Mouse (Mus musculus) liver, postnatal 0 days (tissue): ENCODE data around the gene Fam102a. TPM values are rescaled to one million over a fixed set of nuclear protein-coding genes. Genes with fewer than 3 reads are reported as not detected.

Experiments
- ATAC-seq: fragments of 200-750 bp; cut with Nextera tagmentation; 2 replicates; pipeline ENCODE4 v1.8.0; 2017; ENCODE audit warnings: mild to moderate bottlenecking, moderate library complexity
- DNase-seq: peaks from one replicate; pipeline ENCODE4 v3.0.0-alpha.2; 2016
- H3K27ac ChIP-seq: fragments of 300-500 bp; sonication (generic); 2 replicates; pipeline ENCODE4 v1.5.1; 2014; ENCODE audit warnings: antibody characterized with exemption, moderate library complexity, mild to moderate bottlenecking, low read depth
- H3K27me3 ChIP-seq: fragments of 300-500 bp; sonication (generic); 2 replicates; pipeline ENCODE4 v1.6.1; 2014; ENCODE audit warnings: low read length, control low read depth, mixed read lengths; ENCODE audit not compliant: insufficient read depth
- H3K36me3 ChIP-seq: fragments of 300-500 bp; sonication (generic); replicated peaks from 2 replicates; pipeline ENCODE4 v1.6.1; 2014; ENCODE audit warnings: mild to moderate bottlenecking, control low read depth, low read length, moderate library complexity, mixed read lengths; ENCODE audit not compliant: insufficient read depth
- H3K4me1 ChIP-seq: fragments of 300-500 bp; sonication (generic); 2 replicates; pipeline ENCODE4 v1.6.1; 2014; ENCODE audit warnings: antibody characterized with exemption, mild to moderate bottlenecking, control low read depth; ENCODE audit not compliant: insufficient read depth
- H3K4me2 ChIP-seq: fragments of 300-500 bp; sonication (generic); 2 replicates; pipeline ENCODE4 v1.6.1; 2014; ENCODE audit warnings: low read depth, mild to moderate bottlenecking, low read length, moderate library complexity, mixed read lengths
- H3K4me3 ChIP-seq: fragments of 300-500 bp; sonication (generic); 2 replicates; pipeline ENCODE4 v1.5.1; 2014; ENCODE audit warnings: low read depth, low read length
- H3K9ac ChIP-seq: fragments of 300-500 bp; sonication (generic); replicated peaks from 2 replicates; pipeline ENCODE4 v1.6.1; 2014; ENCODE audit warnings: mild to moderate bottlenecking, moderate library complexity
- H3K9me3 ChIP-seq: fragments of 300-500 bp; sonication (generic); 2 replicates; pipeline ENCODE4 v1.6.1; 2016; ENCODE audit warnings: mild to moderate bottlenecking, control low read depth, low read length, mixed read lengths
- CTCF ChIP-seq: sonication (generic); IDR thresholded peaks from 2 replicates; pipeline ENCODE4 v1.5.1; 2016; ENCODE audit warnings: antibody characterized with exemption, low read depth
- EP300 ChIP-seq: IDR thresholded peaks from 2 replicates; pipeline ENCODE4 v1.6.1; 2016; ENCODE audit warnings: antibody characterized with exemption, low read depth, mild to moderate bottlenecking
- WGBS: fragments of 180-500 bp; shearing (Covaris S2); extraction: QIAGEN DNeasy Blood & Tissue Kit; methylation state at CpG from one replicate; pipeline ENCODE4 v1.1.7; 2014; ENCODE audit not compliant: insufficient replicate concordance; 5-methylcytosine and 5-hydroxymethylcytosine counted together
- polyA plus RNA-seq: library from polyadenylated mRNA; unstranded; fragments of >200 nt; fragmentation: Nextera tagmentation; extraction: Ambion mirVana; gene quantifications from 2 replicates; pipeline ENCODE4 v1.2.1, GENCODE M21; 2015

Gene Fam102a
- polyA plus RNA-seq, 1 experiment from 2014 or later, result 4.8 TPM

DNA sequence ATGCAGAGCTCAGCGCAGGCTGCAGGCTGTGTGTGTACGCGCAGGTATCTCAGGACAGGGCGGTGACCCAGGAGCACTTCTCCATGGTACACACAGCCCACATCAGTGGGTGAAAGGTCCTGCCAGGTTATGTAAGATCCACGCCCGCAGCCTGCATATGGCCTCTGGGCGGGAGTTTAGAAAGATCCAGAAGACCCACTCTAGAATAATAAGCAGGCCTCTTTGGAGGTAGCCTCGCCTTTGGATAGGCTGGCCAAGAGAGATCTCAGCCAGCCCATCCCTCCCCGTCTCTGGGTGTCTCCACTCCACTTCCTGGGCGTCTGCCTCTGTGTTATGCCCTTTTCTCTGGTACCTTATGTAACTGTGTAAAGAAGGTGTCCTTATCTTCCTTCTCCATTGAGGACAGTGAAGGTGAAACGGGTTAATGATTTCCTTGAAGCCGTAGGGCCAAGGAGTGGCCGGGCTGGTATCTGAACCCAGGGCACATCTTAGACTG lies 10.5 kb upstream of the Fam102a start:
- H3K4me3 ChIP-seq, result no peak overlapping the region
- H3K36me3 ChIP-seq, result no peaks in the 10 kb centered on the region
- H3K4me1 ChIP-seq, result peaks cover 9% of the 10 kb centered on the region
- no peak overlapping the region for H3K4me2 ChIP-seq
- peak; percentile 66 for DNase-seq
- no peak overlapping the region for H3K9ac ChIP-seq
- no peaks in the 10 kb centered on the region for H3K27me3 ChIP-seq
- 63% methylated on average over 13 of the region's 13 CpGs for WGBS
- peak; percentile 84 for ATAC-seq
- H3K9me3 ChIP-seq, result no peaks in the 10 kb centered on the region
- TF ChIP-seq EP300, result peak; percentile 75
- no peak for TF ChIP-seq CTCF
- H3K27ac ChIP-seq, result 0 out of 2 replicates have a peak overlapping the region, but pooled peaks have one; percentile 60

DNA sequence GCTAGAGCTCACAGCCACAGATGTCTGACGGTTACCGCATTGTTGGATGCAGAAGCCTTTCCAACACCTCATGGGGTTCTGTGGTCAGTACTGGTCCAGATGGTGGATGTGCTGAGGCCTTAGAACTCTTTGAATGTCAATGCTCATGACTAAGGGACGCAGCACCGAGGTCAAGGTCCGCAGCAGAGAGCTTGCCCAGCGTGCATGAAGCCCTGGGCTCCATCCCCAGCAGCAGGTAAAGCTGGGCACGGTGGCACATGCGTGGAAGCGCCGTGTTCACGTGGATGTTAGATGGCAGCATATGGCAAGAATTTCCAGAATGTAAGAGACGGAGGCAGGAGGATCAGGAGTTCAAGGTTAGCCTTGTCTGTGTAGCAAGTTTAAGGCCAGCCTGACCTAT lies 9.3 kb upstream of the Fam102a start:
- no peaks in the 10 kb centered on the region for H3K9me3 ChIP-seq
- H3K4me1 ChIP-seq, result peaks cover 6% of the 10 kb centered on the region
- no peaks in the 10 kb centered on the region for H3K27me3 ChIP-seq
- H3K9ac ChIP-seq, result no peak overlapping the region; the same call in 1 of the 2 replicates
- no peak overlapping the region for H3K27ac ChIP-seq
- DNase-seq, result no peak
- H3K4me3 ChIP-seq, result no peak overlapping the region
- 80% methylated on average over 12 of the region's 12 CpGs for WGBS
- no peaks in the 10 kb centered on the region for H3K36me3 ChIP-seq
- no peak for TF ChIP-seq CTCF
- no peak for TF ChIP-seq EP300
- H3K4me2 ChIP-seq, result no peak overlapping the region
- ATAC-seq, result no peak

DNA sequence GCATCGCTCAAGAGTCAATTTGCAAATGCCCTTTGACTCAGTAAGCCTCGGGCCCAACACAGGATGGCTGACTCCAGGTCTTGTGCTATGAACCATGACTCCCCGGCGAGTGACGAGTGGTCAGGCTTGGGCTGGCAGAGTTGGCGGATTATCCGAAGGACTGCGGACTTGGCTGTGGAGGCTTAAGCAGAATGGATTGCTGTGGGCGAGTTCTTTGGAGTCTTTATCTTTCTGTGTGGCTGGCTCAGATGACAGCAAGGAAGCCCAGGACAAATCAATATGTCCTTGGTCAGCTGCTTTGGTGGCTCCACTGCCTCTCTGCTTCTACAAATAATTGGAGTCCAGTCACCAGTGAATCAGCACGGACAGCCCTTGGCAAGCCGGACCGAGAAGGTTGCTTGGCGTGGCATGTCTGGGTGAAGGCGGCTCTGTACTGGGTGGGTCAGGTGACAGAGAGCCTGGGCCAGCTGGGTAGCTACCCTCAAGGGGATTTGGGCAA lies 7.6 kb upstream of the Fam102a start:
- Histone ChIP-seq H3K9me3 (no peaks in the 10 kb centered on the region), H3K4me2 (peak overlapping the region; percentile 32; the same call in 1 of the 2 replicates), H3K4me3 (no peak overlapping the region), H3K27me3 (no peaks in the 10 kb centered on the region), H3K36me3 (no peaks in the 10 kb centered on the region), H3K4me1 (peaks cover 6% of the 10 kb centered on the region), H3K27ac (peak overlapping the region; percentile 85), H3K9ac (no peak overlapping the region; the same call in 1 of the 2 replicates)
- TF ChIP-seq CTCF (no peak), EP300 (no peak)
- DNase-seq, result peak; percentile 44
- peak; percentile 71 for ATAC-seq
- 69% methylated on average over 14 of the region's 14 CpGs for WGBS

DNA sequence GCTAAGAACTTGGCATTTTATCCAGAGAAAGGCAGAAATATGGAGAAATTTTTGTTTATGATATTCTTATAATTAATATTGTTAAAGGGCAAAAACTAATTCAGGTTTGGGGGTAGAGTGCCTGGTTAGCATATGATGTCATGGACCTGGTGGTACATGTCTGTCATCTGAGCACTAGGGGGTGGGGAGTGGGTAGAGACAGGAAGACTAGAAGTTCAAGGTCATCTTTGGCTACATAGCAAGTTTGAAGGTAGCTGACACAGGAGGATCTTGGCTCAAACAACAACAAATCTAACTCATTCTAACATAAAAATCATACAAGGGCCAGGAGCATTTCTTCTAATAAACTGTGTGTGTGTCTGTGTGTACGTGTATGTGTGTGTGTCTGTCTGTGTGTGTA lies 6.8 kb upstream of the Fam102a start:
- 0 out of 2 replicates have a peak overlapping the region, but pooled peaks have one; percentile 85 for H3K27ac ChIP-seq
- H3K36me3 ChIP-seq, result no peaks in the 10 kb centered on the region
- ATAC-seq, result no peak
- 70% methylated on average over 1 of the region's 1 CpGs for WGBS
- DNase-seq, result no peak
- no peak overlapping the region for H3K9ac ChIP-seq
- no peaks in the 10 kb centered on the region for H3K27me3 ChIP-seq
- H3K4me1 ChIP-seq, result peaks cover 6% of the 10 kb centered on the region
- TF ChIP-seq EP300 (no peak), CTCF (no peak)
- no peak overlapping the region for H3K4me3 ChIP-seq
- H3K4me2 ChIP-seq, result 0 out of 2 replicates have a peak overlapping the region, but pooled peaks have one; percentile 22
- no peaks in the 10 kb centered on the region for H3K9me3 ChIP-seq

DNA sequence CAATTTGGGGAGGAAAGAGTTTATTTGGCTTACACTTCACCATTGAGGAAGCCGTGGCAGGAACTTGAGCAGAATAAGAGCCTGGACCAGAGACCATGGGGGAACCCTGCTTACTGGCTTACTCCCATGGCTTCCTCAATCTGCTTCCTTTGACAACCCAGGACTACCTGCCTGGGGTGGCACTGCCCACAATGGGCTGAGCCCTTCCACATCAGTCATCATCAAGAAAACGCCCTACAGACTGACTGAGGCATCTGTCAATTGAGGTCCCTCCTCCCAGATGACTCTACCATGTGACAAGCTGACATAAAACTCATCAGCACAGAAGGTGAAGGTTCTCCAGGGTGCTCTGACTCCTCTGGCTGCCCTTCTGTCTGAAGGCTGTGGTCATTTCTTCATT lies 4.7 kb upstream of the Fam102a start:
- TF ChIP-seq EP300, result no peak
- TF ChIP-seq CTCF, result no peak
- Histone ChIP-seq H3K27ac (no peak overlapping the region), H3K27me3 (no peaks in the 10 kb centered on the region; the same call in 1 of the 2 replicates), H3K9ac (no peak overlapping the region), H3K4me2 (no peak overlapping the region), H3K9me3 (no peaks in the 10 kb centered on the region), H3K36me3 (no peaks in the 10 kb centered on the region), H3K4me1 (peaks cover 15% of the 10 kb centered on the region), H3K4me3 (no peak overlapping the region)
- 55% methylated on average over 2 of the region's 2 CpGs for WGBS
- ATAC-seq (no peak), DNase-seq (no peak)

DNA sequence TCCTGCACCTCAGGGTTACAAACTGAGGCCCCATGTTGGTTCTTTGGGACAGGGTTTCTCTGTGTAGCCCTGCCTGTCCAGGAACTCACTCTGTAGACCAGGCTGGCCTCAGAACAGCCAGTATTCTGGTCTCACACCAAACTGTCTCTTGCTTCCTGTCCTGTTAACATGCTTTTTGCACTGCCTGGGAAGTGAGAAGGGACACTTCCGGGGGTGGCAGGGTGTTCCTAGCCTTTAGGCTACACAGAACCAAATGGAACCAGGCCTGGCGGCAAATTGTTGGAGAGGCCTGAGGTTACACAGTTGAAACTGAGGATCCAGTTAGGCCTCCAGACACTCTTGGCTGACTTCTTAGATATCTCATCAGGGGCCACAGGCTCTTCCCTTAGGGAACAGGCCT lies 2.0 kb upstream of the Fam102a start:
- 82% methylated on average over 2 of the region's 2 CpGs for WGBS
- no peak for ATAC-seq

More for the DNA sequence above, 2.0 kb upstream of the Fam102a start:
- H3K27ac ChIP-seq, result no peak overlapping the region
- H3K27me3 ChIP-seq, result peaks cover 17% of the 10 kb centered on the region
- H3K4me1 ChIP-seq, result peaks cover 33% of the 10 kb centered on the region
- no peaks in the 10 kb centered on the region for H3K9me3 ChIP-seq
- no peak overlapping the region for H3K9ac ChIP-seq
- no peak overlapping the region for H3K4me2 ChIP-seq
- TF ChIP-seq CTCF (no peak), EP300 (no peak)
- H3K36me3 ChIP-seq, result no peaks in the 10 kb centered on the region
- DNase-seq, result no peak
- H3K4me3 ChIP-seq, result no peak overlapping the region
